Mouse (Mus musculus) ovary, postnatal 36 days (tissue): ENCODE measurements at regions not wholly inside any gene's neighbourhood (a gene's known extent, or its start where the extent isn't known, plus 50 kb on each side); places are given as distances from the start of the nearest gene placed in this dataset.

ENCODE experiments used
- DNase-seq: peaks from one replicate; pipeline ENCODE4 v3.0.0; 2022; ENCODE audit warnings: low spot score, mixed read lengths

GRCm38 (mm10) chr5:75767213-75767612, 192.5 kb downstream of the Kit start:
- DNase-seq: no peak

GRCm38 (mm10) chr5:75762374-75762773, 187.7 kb downstream of the Kit start:
- no peak for DNase-seq

GRCm38 (mm10) chr5:75761459-75762310, 187.0 kb downstream of the Kit start:
- DNase-seq: no peak

- DNase-seq: no peak
Measured at GRCm38 (mm10) chr5:75756168-75756567, 181.5 kb downstream of the Kit start.

GRCm38 (mm10) chr5:75754356-75754755, 179.6 kb downstream of the Kit start:
- peak; percentile 14 for DNase-seq

- DNase-seq: no peak
Measured at GRCm38 (mm10) chr5:75745311-75745710, 170.6 kb downstream of the Kit start.

- no peak for DNase-seq
Measured at GRCm38 (mm10) chr5:75744475-75745045, 169.8 kb downstream of the Kit start.

GRCm38 (mm10) chr5:75739336-75739735, 164.6 kb downstream of the Kit start:
- DNase-seq: no peak

GRCm38 (mm10) chr5:75738445-75738844, 163.7 kb downstream of the Kit start:
- DNase-seq: no peak

GRCm38 (mm10) chr5:75737752-75738151, 163.0 kb downstream of the Kit start:
- no peak for DNase-seq

GRCm38 (mm10) chr5:75736318-75736717, 161.6 kb downstream of the Kit start:
- no peak for DNase-seq

GRCm38 (mm10) chr5:75734508-75734907, 159.8 kb downstream of the Kit start:
- no peak for DNase-seq

GRCm38 (mm10) chr5:75734043-75734442, 159.3 kb downstream of the Kit start:
- DNase-seq: no peak

GRCm38 (mm10) chr5:75731236-75731635, 156.5 kb downstream of the Kit start:
- no peak for DNase-seq

- DNase-seq: no peak
Measured at GRCm38 (mm10) chr5:75730698-75731097, 156.0 kb downstream of the Kit start.

- no peak for DNase-seq
Measured at GRCm38 (mm10) chr5:75721291-75721690, 146.6 kb downstream of the Kit start.

GRCm38 (mm10) chr5:75720091-75720940, 145.6 kb downstream of the Kit start:
- DNase-seq: no peak

- DNase-seq: no peak
Measured at GRCm38 (mm10) chr5:75718511-75719225, 144.0 kb downstream of the Kit start.
